Mouse (Mus musculus) forebrain, embryonic 15.5 days (tissue): ENCODE data around the gene Bst2. TPM values are rescaled to one million over a fixed set of nuclear protein-coding genes. Genes with fewer than 3 reads are reported as not detected.

Experiments
- ATAC-seq: fragments of 200-750 bp; cut with Nextera tagmentation; replicated peaks from 2 replicates; pipeline ENCODE4 v1.8.0; 2017; ENCODE audit warnings: mild to moderate bottlenecking, moderate TSS enrichment, moderate library complexity
- H3K27ac ChIP-seq: fragments of 300-500 bp; sonication (generic); replicated peaks from 2 replicates; pipeline ENCODE4 v1.5.1; 2015; ENCODE audit warnings: mild to moderate bottlenecking, inconsistent platforms
- H3K27me3 ChIP-seq: fragments of 300-500 bp; sonication (generic); 2 replicates; pipeline ENCODE4 v1.6.1; 2015; ENCODE audit warnings: inconsistent platforms
- H3K36me3 ChIP-seq: fragments of 300-500 bp; sonication (generic); 2 replicates; pipeline ENCODE4 v1.6.1; 2015; ENCODE audit warnings: mild to moderate bottlenecking, inconsistent platforms
- H3K4me1 ChIP-seq: fragments of 300-500 bp; sonication (generic); 2 replicates; pipeline ENCODE4 v1.6.1; 2015; ENCODE audit warnings: inconsistent platforms
- H3K4me2 ChIP-seq: fragments of 300-500 bp; sonication (generic); replicated peaks from 2 replicates; pipeline ENCODE4 v1.6.1; 2015; ENCODE audit warnings: mild to moderate bottlenecking, inconsistent platforms
- H3K4me3 ChIP-seq: fragments of 300-500 bp; sonication (generic); 2 replicates; pipeline ENCODE4 v1.5.1; 2015; ENCODE audit warnings: mild to moderate bottlenecking, inconsistent platforms
- H3K9ac ChIP-seq: fragments of 300-500 bp; sonication (generic); replicated peaks from 2 replicates; pipeline ENCODE4 v1.6.1; 2015; ENCODE audit warnings: mild to moderate bottlenecking, inconsistent platforms
- H3K9me3 ChIP-seq: fragments of 300-500 bp; sonication (generic); 2 replicates; pipeline ENCODE4 v1.6.1; 2016; ENCODE audit warnings: inconsistent platforms
- WGBS: fragments of 180-500 bp; shearing (Covaris S2); methylation state at CpG from one replicate; pipeline ENCODE4 v1.1.7; 2015; ENCODE audit warnings: mixed read lengths; 5-methylcytosine and 5-hydroxymethylcytosine counted together
- polyA plus RNA-seq: library from polyadenylated mRNA; unstranded; fragments of >200 nt; fragmentation: Nextera tagmentation; extraction: Ambion mirVana; gene quantifications from 2 replicates; pipeline ENCODE4 v1.2.1, GENCODE M21; 2015

Bst2 gene
- polyA plus RNA-seq, 1 experiment from 2014 or later = 8.5 TPM

GRCm38 (mm10) chr8:71511644-71512043, 25.6 kb downstream of the Bst2 start, which contains the start of gene Plvap:
Gene Plvap, minus strand, starts transcription at chr8:71511752.
- WGBS = 79% methylated on average over 14 of the region's 14 CpGs
- Histone ChIP-seq H3K9ac (no peak within 1 kb of the TSS), H3K4me2 (no peak within 1 kb of the TSS), H3K27me3 (peaks cover 41% of the 10 kb centered on the region), H3K4me1 (peaks cover 12% of the 10 kb centered on the region), H3K36me3 (no peaks in the 10 kb centered on the region), H3K27ac (no peak within 1 kb of the TSS), H3K9me3 (no peaks in the 10 kb centered on the region), H3K4me3 (no peak within 1 kb of the TSS)
- ATAC-seq = no peak

- no peaks in the 10 kb centered on the region for H3K9me3 ChIP-seq
- no peak overlapping the region for H3K27ac ChIP-seq
- H3K4me1 ChIP-seq = peaks cover 12% of the 10 kb centered on the region
- peaks cover 49% of the 10 kb centered on the region for H3K27me3 ChIP-seq
- WGBS = 63% methylated on average over 2 of the region's 2 CpGs
- no peak overlapping the region for H3K9ac ChIP-seq
- no peak overlapping the region for H3K4me2 ChIP-seq
- no peak for ATAC-seq
- no peaks in the 10 kb centered on the region for H3K36me3 ChIP-seq
- no peak overlapping the region for H3K4me3 ChIP-seq
Measured at GRCm38 (mm10) chr8:71509316-71509715, 27.9 kb downstream of the Bst2 start.

GRCm38 (mm10) chr8:71507589-71508104, 29.6 kb downstream of the Bst2 start:
- Histone ChIP-seq H3K4me3 (peak overlapping the region; percentile 44), H3K4me1 (peaks cover 12% of the 10 kb centered on the region), H3K4me2 (peak overlapping the region; percentile 72), H3K9ac (peak overlapping the region; percentile 47), H3K27ac (no peak overlapping the region), H3K9me3 (no peaks in the 10 kb centered on the region), H3K27me3 (peaks cover 49% of the 10 kb centered on the region), H3K36me3 (no peaks in the 10 kb centered on the region)
- peak; percentile 76 for ATAC-seq
- WGBS = under 1% methylated on average over 61 of the region's 61 CpGs

GRCm38 (mm10) chr8:71505979-71506378, 31.3 kb downstream of the Bst2 start:
- WGBS = 83% methylated on average over 4 of the region's 4 CpGs
- H3K36me3 ChIP-seq = no peaks in the 10 kb centered on the region
- no peaks in the 10 kb centered on the region for H3K9me3 ChIP-seq
- no peak overlapping the region for H3K4me3 ChIP-seq
- peaks cover 44% of the 10 kb centered on the region for H3K27me3 ChIP-seq
- ATAC-seq = no peak
- no peak overlapping the region for H3K9ac ChIP-seq
- H3K27ac ChIP-seq = no peak overlapping the region
- peaks cover 12% of the 10 kb centered on the region for H3K4me1 ChIP-seq
- H3K4me2 ChIP-seq = no peak overlapping the region

GRCm38 (mm10) chr8:71505326-71505725, 31.9 kb downstream of the Bst2 start:
- no peak overlapping the region for H3K9ac ChIP-seq
- 93% methylated on average over 4 of the region's 4 CpGs for WGBS
- peaks cover 42% of the 10 kb centered on the region for H3K27me3 ChIP-seq
- no peak overlapping the region for H3K4me2 ChIP-seq
- H3K4me1 ChIP-seq = peaks cover 12% of the 10 kb centered on the region
- no peak for ATAC-seq
- H3K27ac ChIP-seq = no peak overlapping the region
- no peak overlapping the region for H3K4me3 ChIP-seq
- H3K9me3 ChIP-seq = no peaks in the 10 kb centered on the region
- H3K36me3 ChIP-seq = no peaks in the 10 kb centered on the region

- no peaks in the 10 kb centered on the region for H3K9me3 ChIP-seq
- no peaks in the 10 kb centered on the region for H3K36me3 ChIP-seq
- H3K27me3 ChIP-seq = peaks cover 34% of the 10 kb centered on the region
- peaks cover 12% of the 10 kb centered on the region for H3K4me1 ChIP-seq
- no peak overlapping the region for H3K9ac ChIP-seq
- ATAC-seq = no peak
- no peak overlapping the region for H3K27ac ChIP-seq
- WGBS = 91% methylated on average over 4 of the region's 4 CpGs
- no peak overlapping the region for H3K4me3 ChIP-seq
- no peak overlapping the region for H3K4me2 ChIP-seq
Measured at GRCm38 (mm10) chr8:71504349-71504748, 32.9 kb downstream of the Bst2 start.

- ATAC-seq = no peak
- 50% methylated on average over 16 of the region's 16 CpGs for WGBS
- H3K4me1 ChIP-seq = peaks cover 8% of the 10 kb centered on the region; the same call in 1 of the 2 replicates
Measured at GRCm38 (mm10) chr8:71498816-71499690, 38.2 kb downstream of the Bst2 start.

GRCm38 (mm10) chr8:71497881-71498501, 39.3 kb downstream of the Bst2 start:
- Histone ChIP-seq H3K36me3 (0 out of 2 replicates have a peak, but pooled peaks cover 3% of the 10 kb centered on the region), H3K4me2 (no peak overlapping the region), H3K27me3 (no peaks in the 10 kb centered on the region), H3K27ac (no peak overlapping the region), H3K9me3 (no peaks in the 10 kb centered on the region), H3K4me1 (peaks cover 8% of the 10 kb centered on the region; the same call in 1 of the 2 replicates), H3K4me3 (no peak overlapping the region), H3K9ac (no peak overlapping the region)
- no peak for ATAC-seq
- 30% methylated on average over 15 of the region's 15 CpGs for WGBS

More at GRCm38 (mm10) chr8:71498816-71499690, 38.2 kb downstream of the Bst2 start:
- Histone ChIP-seq H3K27me3 (no peaks in the 10 kb centered on the region), H3K27ac (no peak overlapping the region), H3K9me3 (no peaks in the 10 kb centered on the region), H3K4me3 (no peak overlapping the region), H3K9ac (no peak overlapping the region), H3K36me3 (0 out of 2 replicates have a peak, but pooled peaks cover 2% of the 10 kb centered on the region), H3K4me2 (no peak overlapping the region)

- no peak overlapping the region for H3K27ac ChIP-seq
- no peak for ATAC-seq
- H3K4me2 ChIP-seq = no peak overlapping the region
- no peaks in the 10 kb centered on the region for H3K9me3 ChIP-seq
- no peak overlapping the region for H3K9ac ChIP-seq
- H3K4me1 ChIP-seq = peaks cover 8% of the 10 kb centered on the region; the same call in 1 of the 2 replicates
- H3K4me3 ChIP-seq = no peak overlapping the region
- H3K36me3 ChIP-seq = peaks cover 10% of the 10 kb centered on the region
- 84% methylated on average over 1 of the region's 1 CpGs for whole genome bisulfite sequencing
- H3K27me3 ChIP-seq = no peaks in the 10 kb centered on the region
Measured at GRCm38 (mm10) chr8:71497077-71497645, 40.1 kb downstream of the Bst2 start.

GRCm38 (mm10) chr8:71496481-71496880, 40.8 kb downstream of the Bst2 start:
- peaks cover 8% of the 10 kb centered on the region; the same call in 1 of the 2 replicates for H3K4me1 ChIP-seq
- peaks cover 15% of the 10 kb centered on the region for H3K36me3 ChIP-seq
- no peak overlapping the region for H3K4me3 ChIP-seq
- H3K9me3 ChIP-seq = no peaks in the 10 kb centered on the region
- 63% methylated on average over 11 of the region's 11 CpGs for WGBS
- no peak for ATAC-seq
- H3K27me3 ChIP-seq = no peaks in the 10 kb centered on the region
- no peak overlapping the region for H3K9ac ChIP-seq
- no peak overlapping the region for H3K27ac ChIP-seq
- H3K4me2 ChIP-seq = no peak overlapping the region

- Histone ChIP-seq H3K27ac (no peak overlapping the region), H3K9ac (no peak overlapping the region), H3K9me3 (no peaks in the 10 kb centered on the region), H3K4me2 (no peak overlapping the region), H3K4me1 (peaks cover 8% of the 10 kb centered on the region; the same call in 1 of the 2 replicates), H3K4me3 (no peak overlapping the region), H3K27me3 (no peaks in the 10 kb centered on the region), H3K36me3 (peaks cover 18% of the 10 kb centered on the region)
- no peak for ATAC-seq
- WGBS = 79% methylated on average over 5 of the region's 5 CpGs
Measured at GRCm38 (mm10) chr8:71495811-71496210, 41.4 kb downstream of the Bst2 start.
